Mouse (Mus musculus): ENCODE measurements around the gene Gm28557. TPM values are rescaled to one million over a fixed set of nuclear protein-coding genes. Genes with fewer than 3 reads are reported as not detected.

The Gm28557 gene
- polyA plus RNA-seq, 1 experiment from 2014 or later = 3.4 TPM

DNA sequence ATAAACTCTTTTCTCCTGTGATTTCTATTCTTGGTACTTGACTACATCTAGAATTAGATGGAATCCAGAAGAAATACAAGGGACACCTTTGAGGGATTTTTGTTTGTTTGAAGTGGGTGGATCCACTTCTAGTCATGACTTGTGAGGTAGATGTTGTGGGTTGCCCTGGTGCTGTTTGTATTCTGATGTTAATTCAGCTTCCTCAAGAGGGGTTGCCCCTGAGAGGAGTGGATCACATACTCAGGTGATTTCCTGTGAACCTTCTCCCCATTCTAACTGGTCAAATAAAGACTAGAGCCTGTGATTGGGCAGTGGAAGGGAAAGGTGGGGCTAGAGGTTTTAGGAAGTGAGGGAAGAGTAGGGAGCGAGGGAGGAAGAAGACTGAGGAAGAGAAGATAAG, 26.5 kb downstream of the Gm28557 start:
- WGBS = 63% methylated on average over 1 of the region's 1 CpGs

DNA sequence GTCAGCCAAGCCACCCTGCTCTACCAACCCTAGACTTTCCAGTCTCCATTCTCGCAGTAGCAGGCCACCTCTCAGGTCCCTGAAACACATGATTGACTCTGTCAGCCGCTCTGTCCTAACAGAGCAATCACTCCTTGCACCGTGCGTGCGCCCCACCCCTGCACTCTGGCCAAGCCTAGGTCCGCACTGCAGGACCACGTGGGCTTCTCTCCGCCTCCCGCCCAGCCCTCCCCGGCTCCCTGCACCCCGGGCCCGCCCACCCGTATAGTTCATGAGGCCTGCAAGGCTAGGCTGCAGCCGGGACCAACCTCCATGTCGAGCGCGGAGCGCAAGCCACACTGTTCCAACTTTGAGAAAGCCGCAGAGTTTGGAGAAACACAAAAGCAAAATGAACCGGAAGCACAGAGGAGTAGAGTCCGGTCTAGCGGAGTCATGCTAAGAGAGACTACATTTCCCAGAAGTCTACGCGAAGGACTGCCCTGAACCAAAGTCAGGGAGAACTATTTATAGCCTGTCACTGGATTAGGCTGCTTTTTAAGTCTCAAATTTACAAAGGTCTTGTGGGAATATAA, 27.2 kb downstream of the Gm28557 start:
- under 1% methylated on average over 24 of the region's 24 CpGs for WGBS
- H3K36me3 ChIP-seq = peaks cover 4% of the 10 kb centered on the region
- no peaks in the 10 kb centered on the region for H3K9me3 ChIP-seq
- H3K27ac ChIP-seq = peak overlapping the region; percentile 93
- no peaks in the 10 kb centered on the region for H3K27me3 ChIP-seq
- H3K9ac ChIP-seq = peak overlapping the region; percentile 76
- H3K4me3 ChIP-seq = peak overlapping the region; percentile 63
- peak overlapping the region; percentile 86 for H3K4me2 ChIP-seq
- H3K4me1 ChIP-seq = peaks cover 11% of the 10 kb centered on the region
- peak; percentile 99 for ATAC-seq (ENCODE audit: borderline replicate concordance, extremely low read depth, low FRiP score, low TSS enrichment)

More for the DNA sequence above, 26.5 kb downstream of the Gm28557 start:
- Histone ChIP-seq H3K36me3 (no peaks in the 10 kb centered on the region; the same call in 1 of the 2 replicates), H3K4me3 (peak overlapping the region; percentile 63), H3K9ac (no peak overlapping the region), H3K27me3 (no peaks in the 10 kb centered on the region), H3K9me3 (no peaks in the 10 kb centered on the region), H3K4me1 (peaks cover 11% of the 10 kb centered on the region), H3K27ac (peak overlapping the region; percentile 93), H3K4me2 (peak overlapping the region; percentile 86)
- ATAC-seq (ENCODE audit: borderline replicate concordance, extremely low read depth, low FRiP score, low TSS enrichment) = no peak

DNA sequence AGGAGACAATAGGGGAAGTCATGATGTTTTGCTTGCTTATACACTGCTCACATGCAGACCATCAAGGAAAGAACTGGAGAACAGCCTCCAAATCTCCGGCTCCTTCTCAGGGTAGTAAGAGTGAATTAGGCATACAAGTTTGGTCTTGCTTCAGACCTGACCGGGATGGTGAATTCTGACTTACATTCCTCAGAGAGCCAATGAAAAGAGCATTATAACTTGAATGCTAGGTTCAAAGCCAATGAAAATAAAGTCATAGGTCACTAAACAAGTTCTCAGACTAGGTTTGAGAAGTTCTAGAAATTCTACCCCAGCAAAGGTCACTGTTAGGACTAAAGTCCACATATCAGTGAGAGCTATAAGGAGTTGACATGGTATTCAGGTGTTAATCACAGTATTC, 31.2 kb downstream of the Gm28557 start:
- no peak overlapping the region for H3K27ac ChIP-seq
- WGBS = 97% methylated on average over 2 of the region's 2 CpGs
- H3K36me3 ChIP-seq = peaks cover 28% of the 10 kb centered on the region
- no peaks in the 10 kb centered on the region for H3K27me3 ChIP-seq
- peaks cover 11% of the 10 kb centered on the region for H3K4me1 ChIP-seq
- no peak overlapping the region for H3K4me2 ChIP-seq
- H3K9me3 ChIP-seq = no peaks in the 10 kb centered on the region; the same call in 1 of the 2 replicates
- ATAC-seq (ENCODE audit: borderline replicate concordance, extremely low read depth, low FRiP score, low TSS enrichment) = no peak
- H3K9ac ChIP-seq = no peak overlapping the region
- no peak overlapping the region for H3K4me3 ChIP-seq

DNA sequence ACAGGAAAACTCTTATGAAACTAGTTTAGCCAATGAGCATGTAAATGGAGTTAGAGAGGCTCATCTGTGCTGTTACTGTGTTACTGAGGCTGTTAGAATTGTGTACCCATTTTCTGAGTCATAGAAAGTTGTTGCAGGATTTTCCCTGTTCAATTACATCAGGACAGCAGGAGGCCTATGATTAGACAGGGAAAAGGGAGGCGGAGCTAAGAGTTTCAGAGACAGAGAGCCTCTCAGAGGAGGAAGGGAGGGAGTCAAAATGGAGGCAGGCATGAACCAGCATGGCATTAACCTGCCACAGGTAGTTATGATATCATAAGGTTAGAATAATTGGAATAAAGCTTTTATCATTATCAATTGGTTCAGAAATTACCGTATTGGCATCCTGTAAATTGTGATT, 35.6 kb downstream of the Gm28557 start:
- WGBS = 89% methylated on average over 2 of the region's 2 CpGs
- ATAC-seq (ENCODE audit: borderline replicate concordance, extremely low read depth, low FRiP score, low TSS enrichment) = no peak
- H3K36me3 ChIP-seq = peaks cover 51% of the 10 kb centered on the region

DNA sequence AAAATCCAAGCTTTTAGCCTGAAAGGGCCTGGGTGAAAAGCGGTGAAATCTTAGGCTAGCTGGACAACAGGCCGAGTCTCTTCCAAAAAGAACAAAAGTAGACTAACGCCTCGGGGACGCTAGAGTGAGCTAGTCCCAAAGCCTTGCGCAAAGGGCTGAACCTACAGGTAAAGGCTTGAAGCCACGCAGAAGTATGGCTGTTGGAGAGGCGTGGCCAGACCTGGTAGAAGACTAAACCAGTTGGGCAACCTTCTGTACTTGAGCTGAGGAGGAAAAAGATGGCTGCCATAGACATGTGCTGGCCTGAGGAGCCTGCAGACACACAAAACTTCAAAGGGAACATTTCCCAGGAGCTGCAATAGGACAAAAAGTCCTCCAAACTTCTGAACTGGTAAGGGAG, 43.0 kb downstream of the Gm28557 start:
- no peak overlapping the region for H3K27ac ChIP-seq
- ATAC-seq (ENCODE audit: borderline replicate concordance, extremely low read depth, low FRiP score, low TSS enrichment) = no peak
- no peaks in the 10 kb centered on the region for H3K27me3 ChIP-seq
- no peak overlapping the region for H3K4me3 ChIP-seq
- peaks cover 17% of the 10 kb centered on the region for H3K36me3 ChIP-seq
- H3K9ac ChIP-seq = no peak overlapping the region
- H3K4me1 ChIP-seq = no peaks in the 10 kb centered on the region; the same call in 1 of the 2 replicates
- H3K4me2 ChIP-seq = no peak overlapping the region
- H3K9me3 ChIP-seq = peaks cover 4% of the 10 kb centered on the region; the same call in 1 of the 2 replicates
- WGBS = 87% methylated on average over 8 of the region's 8 CpGs

More for the DNA sequence above, 35.6 kb downstream of the Gm28557 start:
- no peak overlapping the region for H3K9ac ChIP-seq
- no peak overlapping the region for H3K4me2 ChIP-seq
- H3K27ac ChIP-seq = no peak overlapping the region
- no peak overlapping the region for H3K4me3 ChIP-seq
- H3K27me3 ChIP-seq = no peaks in the 10 kb centered on the region
- no peaks in the 10 kb centered on the region for H3K4me1 ChIP-seq
- peaks cover 7% of the 10 kb centered on the region; the same call in 1 of the 2 replicates for H3K9me3 ChIP-seq

DNA sequence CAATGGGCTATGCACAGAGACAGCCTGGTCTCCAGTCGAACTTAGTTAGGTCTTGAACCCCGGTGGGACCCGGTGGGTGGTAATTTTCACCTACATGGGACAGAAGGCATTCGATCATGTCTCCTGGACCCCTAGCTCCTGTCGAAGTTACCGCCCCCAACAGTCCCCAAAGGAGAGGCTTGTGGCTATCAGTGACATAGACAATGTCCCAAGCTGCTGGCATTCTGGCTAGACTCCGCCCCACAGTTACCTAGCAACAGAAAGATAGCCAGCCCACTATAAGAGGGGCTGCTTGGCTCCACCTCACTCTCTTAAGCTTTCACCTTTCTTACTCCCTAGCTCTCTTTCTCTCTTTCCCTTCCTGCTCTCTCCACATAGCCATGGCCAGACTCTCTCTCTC, 46.0 kb downstream of the Gm28557 start:
- WGBS = 54% methylated on average over 7 of the region's 7 CpGs
- Histone ChIP-seq H3K27ac (no peak overlapping the region), H3K9ac (no peak overlapping the region), H3K4me2 (no peak overlapping the region), H3K4me3 (no peak overlapping the region), H3K9me3 (no peaks in the 10 kb centered on the region), H3K27me3 (no peaks in the 10 kb centered on the region), H3K36me3 (peaks cover 4% of the 10 kb centered on the region; the same call in 1 of the 2 replicates), H3K4me1 (peaks cover 5% of the 10 kb centered on the region; the same call in 1 of the 2 replicates)
- no peak for ATAC-seq (ENCODE audit: borderline replicate concordance, extremely low read depth, low FRiP score, low TSS enrichment)

DNA sequence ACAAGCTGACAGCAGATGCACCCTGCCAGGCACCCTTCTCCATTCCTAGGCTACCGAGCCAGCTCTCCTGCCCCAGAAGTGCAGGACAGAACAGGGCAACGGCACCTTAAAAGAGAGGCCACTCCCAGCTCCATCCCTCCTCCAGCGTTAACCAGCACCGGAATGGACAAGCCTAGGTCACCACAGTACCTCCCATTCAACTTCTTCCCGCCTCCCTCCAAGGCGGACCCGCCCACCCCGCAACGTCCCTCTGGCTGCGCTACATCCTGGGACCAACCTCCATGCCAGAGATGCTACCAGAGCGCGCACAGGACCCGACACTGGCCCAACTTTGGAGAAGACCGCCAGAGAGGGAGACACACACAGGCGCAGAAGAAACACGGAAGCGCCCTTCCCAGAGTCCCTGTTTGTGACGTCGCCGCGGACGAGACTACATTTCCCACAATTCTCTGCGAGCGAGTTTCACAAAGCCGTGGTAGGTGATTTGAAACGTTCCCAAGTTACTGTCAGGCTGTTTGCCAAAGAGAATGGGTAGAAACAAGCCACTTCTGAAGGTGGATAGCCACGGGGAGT, 47.5 kb downstream of the Gm28557 start, which contains the start of gene Zfp712:
Zfp712 (minus strand) TSS at position 385 of the 573 bp plus-strand sequence.
- peak; percentile 96 for ATAC-seq (ENCODE audit: borderline replicate concordance, extremely low read depth, low FRiP score, low TSS enrichment)
- Histone ChIP-seq H3K27me3 (no peaks in the 10 kb centered on the region), H3K4me1 (peaks cover 5% of the 10 kb centered on the region; the same call in 1 of the 2 replicates), H3K27ac (peak within 1 kb of the TSS; percentile 90), H3K9me3 (no peaks in the 10 kb centered on the region), H3K4me3 (peak within 1 kb of the TSS; percentile 71), H3K4me2 (peak within 1 kb of the TSS; percentile 67), H3K9ac (peak within 1 kb of the TSS; percentile 55), H3K36me3 (no peaks in the 10 kb centered on the region)
- under 1% methylated on average over 27 of the region's 27 CpGs for WGBS

DNA sequence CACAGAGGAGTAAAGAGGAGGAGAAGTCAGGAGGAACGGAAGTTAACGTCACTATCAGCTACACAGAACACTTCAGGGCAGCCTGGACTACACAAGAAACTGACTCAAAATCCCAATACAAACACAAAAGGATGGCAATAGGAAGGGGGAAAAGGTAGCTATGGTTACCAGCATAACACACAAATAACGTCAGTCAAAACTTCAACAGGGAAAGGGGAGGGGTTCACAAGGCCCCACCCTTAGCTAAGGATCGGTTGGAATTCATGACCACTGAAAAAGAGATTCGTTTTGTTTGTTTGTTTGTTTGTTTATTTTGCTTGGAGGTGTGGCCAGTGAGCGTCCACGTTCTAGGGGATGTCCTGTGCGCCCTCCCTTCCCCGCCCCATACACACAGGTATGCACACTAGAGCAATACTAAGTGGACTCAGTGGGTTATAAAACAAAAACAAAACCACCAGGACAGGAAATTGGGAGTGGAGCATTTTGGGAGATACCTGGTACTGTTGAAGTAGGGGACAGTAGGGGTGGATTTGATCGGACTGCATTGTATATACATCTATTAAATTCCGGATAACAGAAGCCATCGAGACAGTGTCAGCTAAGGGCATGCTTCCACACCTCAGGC, 48.1 kb downstream of the Gm28557 start:
- ATAC-seq (ENCODE audit: borderline replicate concordance, extremely low read depth, low FRiP score, low TSS enrichment) = peak; percentile 56
- H3K4me1 ChIP-seq = peaks cover 5% of the 10 kb centered on the region; the same call in 1 of the 2 replicates
- no peaks in the 10 kb centered on the region for H3K27me3 ChIP-seq
- peak overlapping the region; percentile 67 for H3K4me2 ChIP-seq
- peak overlapping the region; percentile 71 for H3K4me3 ChIP-seq
- H3K27ac ChIP-seq = peak overlapping the region; percentile 90
- H3K9me3 ChIP-seq = no peaks in the 10 kb centered on the region
- WGBS = 3% methylated on average over 12 of the region's 12 CpGs
- H3K36me3 ChIP-seq = no peaks in the 10 kb centered on the region
- peak overlapping the region; percentile 55 for H3K9ac ChIP-seq

Other genes with a start within 250 kb of the Gm28557 start
- 0.72 and 1.4 TPM in 2 replicates for gene Gm10767, start 203.7 kb downstream of the Gm28557 start, polyA plus RNA-seq (2015; fragmentation: Nextera tagmentation; extraction: Ambion mirVana)
- gene Zfp712, start 47.4 kb downstream of the Gm28557 start, polyA plus RNA-seq (2015; fragmentation: Nextera tagmentation; extraction: Ambion mirVana) = 3.7 TPM in 2 replicates
- gene Zfp708, start 10.6 kb downstream of the Gm28557 start, polyA plus RNA-seq (2015; fragmentation: Nextera tagmentation; extraction: Ambion mirVana) = 5.0 and 5.5 TPM in 2 replicates
- gene Rslcan18, start 7.7 kb upstream of the Gm28557 start, polyA plus RNA-seq (2015; fragmentation: Nextera tagmentation; extraction: Ambion mirVana) = 0.16 and 0.39 TPM in 2 replicates
- 1.9 TPM in 2 replicates for gene Zfp759, start 13.1 kb upstream of the Gm28557 start, polyA plus RNA-seq (2015; fragmentation: Nextera tagmentation; extraction: Ambion mirVana)
- 9.0 and 9.1 TPM in 2 replicates for gene Rsl1, start 64.6 kb upstream of the Gm28557 start, polyA plus RNA-seq (2015; fragmentation: Nextera tagmentation; extraction: Ambion mirVana)
- 1.6 and 1.9 TPM in 2 replicates for gene Zfp455, start 85.9 kb upstream of the Gm28557 start, polyA plus RNA-seq (2015; fragmentation: Nextera tagmentation; extraction: Ambion mirVana)
- gene Zfp458, start 169.9 kb upstream of the Gm28557 start, polyA plus RNA-seq (2015; fragmentation: Nextera tagmentation; extraction: Ambion mirVana) = 1.5 TPM in 2 replicates
- gene Zfp457, start 197.9 kb upstream of the Gm28557 start, polyA plus RNA-seq (2015; fragmentation: Nextera tagmentation; extraction: Ambion mirVana) = 0.21 and 0.92 TPM in 2 replicates
- gene Zfp595, start 224.0 kb upstream of the Gm28557 start, polyA plus RNA-seq (2015; fragmentation: Nextera tagmentation; extraction: Ambion mirVana) = 2.7 and 2.8 TPM in 2 replicates